Mouse (Mus musculus) cerebellum, adult 2 months (tissue): ENCODE results near the gene 9530003J23Rik. TPM values are rescaled to one million over a fixed set of nuclear protein-coding genes. Genes with fewer than 3 reads are reported as not detected.
A peak's percentile ranks its signal among the peaks of the same experiment; 100 is the strongest.
"Not testable (repeated sequence)": the region's sequence is repeated elsewhere in the genome, so short reads cannot be mapped to it uniquely, and the experiment has no call there.

Source experiments
- DNase-seq, 2 experiments: peaks; one replicate each; pipeline ENCODE4 v3.0.0; 2021
- H3K27ac ChIP-seq: fragments of 200-500 bp; 2 replicates; pipeline ENCODE4 v1.5.1; 2012; ENCODE audit warnings: low read length, control low read depth, inconsistent platforms; ENCODE audit not compliant: insufficient read depth
- H3K27me3 ChIP-seq: fragments of 200-500 bp; 2 replicates; pipeline ENCODE4 v1.6.1; 2012; ENCODE audit warnings: inconsistent platforms, mild to moderate bottlenecking, low read length, moderate library complexity; ENCODE audit not compliant: control insufficient read depth, insufficient read depth
- H3K4me1 ChIP-seq: fragments of 200-500 bp; 2 replicates; pipeline ENCODE4 v1.6.1; 2011; ENCODE audit warnings: low read length; ENCODE audit not compliant: control insufficient read depth, insufficient read depth
- H3K4me3 ChIP-seq: fragments of 200-500 bp; replicated peaks from 2 replicates; pipeline ENCODE3; 2011; ENCODE audit warnings: mild to moderate bottlenecking, low read depth, low read length, control low read depth; ENCODE audit not compliant: insufficient read depth
- CTCF ChIP-seq: fragments of 200-500 bp; IDR thresholded peaks from 2 replicates; pipeline ENCODE4 v1.5.1; 2011; ENCODE audit warnings: low read depth, mild to moderate bottlenecking, control low read depth, low read length, moderate library complexity, borderline replicate concordance; ENCODE audit not compliant: insufficient read depth
- POLR2A ChIP-seq: fragments of 200-500 bp; IDR thresholded peaks from 2 replicates; pipeline ENCODE4 v1.6.1; 2011; ENCODE audit warnings: low read length, control low read depth, borderline replicate concordance; ENCODE audit not compliant: insufficient read depth
- WGBS: fragments of 180-500 bp; shearing (Covaris S2); methylation state at CpG from one replicate; pipeline ENCODE4 v1.1.7; 2018; 5-methylcytosine and 5-hydroxymethylcytosine counted together
- polyA plus RNA-seq: library from polyadenylated mRNA; depleted of rRNA; stranded (reverse); fragments of >200 nt; gene quantifications from 2 replicates; pipeline ENCODE4 v1.2.3, GENCODE M21; 2012

The 9530003J23Rik gene
- polyA plus RNA-seq, 1 experiment: not detected

- Histone ChIP-seq H3K4me1 (no peaks in the 10 kb centered on the region), H3K27me3 (no peaks in the 10 kb centered on the region), H3K4me3 (peak overlapping the region; percentile 15), H3K27ac (no peak overlapping the region)
- TF ChIP-seq POLR2A: no peak
- peak; percentile 37; the same call in 1 of the 2 replicates for TF ChIP-seq CTCF
- 3% methylated on average over 11 of the region's 11 CpGs for WGBS
- DNase-seq: peak; percentile 31 to 60
Observed at GRCm38 (mm10) chr10:117209469-117209938, 29.0 kb downstream of the 9530003J23Rik start.

GRCm38 (mm10) chr10:117208787-117209186 is 29.7 kb downstream of the 9530003J23Rik start:
- not testable (repeated sequence) for H3K4me1 ChIP-seq, H3K4me3 ChIP-seq, H3K27ac ChIP-seq, H3K27me3 ChIP-seq, DNase-seq
- WGBS: 91% methylated on average over 6 of the region's 6 CpGs

- TF ChIP-seq CTCF (no peak), POLR2A (no peak)
- DNase-seq: no peak
- Histone ChIP-seq H3K4me1 (no peaks in the 10 kb centered on the region), H3K27ac (no peak overlapping the region), H3K27me3 (no peaks in the 10 kb centered on the region), H3K4me3 (no peak overlapping the region)
- WGBS: 79% methylated on average over 15 of the region's 15 CpGs
Observed at GRCm38 (mm10) chr10:117208221-117208620, 30.3 kb downstream of the 9530003J23Rik start.

- Histone ChIP-seq H3K27me3 (no peaks in the 10 kb centered on the region), H3K27ac (no peak overlapping the region), H3K4me1 (no peaks in the 10 kb centered on the region), H3K4me3 (no peak overlapping the region)
- no peak for DNase-seq
- TF ChIP-seq CTCF (no peak), POLR2A (no peak)
- WGBS: 93% methylated on average over 3 of the region's 3 CpGs
Observed at GRCm38 (mm10) chr10:117206070-117206469, 32.4 kb downstream of the 9530003J23Rik start.

GRCm38 (mm10) chr10:117203558-117203981 is 34.9 kb downstream of the 9530003J23Rik start:
- Histone ChIP-seq H3K4me1 (no peaks in the 10 kb centered on the region), H3K4me3 (no peak overlapping the region), H3K27me3 (no peaks in the 10 kb centered on the region), H3K27ac (no peak overlapping the region)
- no peak for TF ChIP-seq POLR2A
- no peak for TF ChIP-seq CTCF
- WGBS: 80% methylated on average over 2 of the region's 2 CpGs
- DNase-seq: no peak

GRCm38 (mm10) chr10:117202981-117203557 is 35.4 kb downstream of the 9530003J23Rik start:
- TF ChIP-seq POLR2A: no peak
- no peak for TF ChIP-seq CTCF
- Histone ChIP-seq H3K4me3 (no peak overlapping the region), H3K27me3 (no peaks in the 10 kb centered on the region), H3K27ac (no peak overlapping the region), H3K4me1 (no peaks in the 10 kb centered on the region)
- DNase-seq: no peak
- WGBS: 61% methylated on average over 17 of the region's 17 CpGs

GRCm38 (mm10) chr10:117199701-117200100 is 38.8 kb downstream of the 9530003J23Rik start:
- no peak for DNase-seq
- TF ChIP-seq POLR2A (no peak), CTCF (no peak)
- Histone ChIP-seq H3K4me3 (no peak overlapping the region), H3K27me3 (no peaks in the 10 kb centered on the region), H3K27ac (no peak overlapping the region), H3K4me1 (no peaks in the 10 kb centered on the region)
- 40% methylated on average over 3 of the region's 3 CpGs for WGBS

GRCm38 (mm10) chr10:117196696-117197095 is 41.8 kb downstream of the 9530003J23Rik start:
- no peak for DNase-seq
- H3K4me3 ChIP-seq: no peak overlapping the region

More at GRCm38 (mm10) chr10:117196696-117197095, 41.8 kb downstream of the 9530003J23Rik start:
- 85% methylated on average over 3 of the region's 3 CpGs for WGBS
- Histone ChIP-seq H3K4me1 (no peaks in the 10 kb centered on the region), H3K27me3 (no peaks in the 10 kb centered on the region), H3K27ac (no peak overlapping the region)
- TF ChIP-seq POLR2A: no peak
- no peak for TF ChIP-seq CTCF
